Mouse (Mus musculus) lung, postnatal 10 days (tissue): ENCODE data around the gene Ltk.
A peak's percentile ranks its signal among the peaks of the same experiment; 100 is the strongest.
"Not testable (repeated sequence)": the region's sequence is repeated elsewhere in the genome, so short reads cannot be mapped to it uniquely, and the experiment has no call there.

Experiments used
- DNase-seq: peaks from one replicate; pipeline ENCODE4 v3.0.0; 2021

Gene Ltk

GRCm38 (mm10) chr2:119758101-119758843, 2.0 kb downstream of the Ltk start:
- peak; percentile 8 for DNase-seq

DNA sequence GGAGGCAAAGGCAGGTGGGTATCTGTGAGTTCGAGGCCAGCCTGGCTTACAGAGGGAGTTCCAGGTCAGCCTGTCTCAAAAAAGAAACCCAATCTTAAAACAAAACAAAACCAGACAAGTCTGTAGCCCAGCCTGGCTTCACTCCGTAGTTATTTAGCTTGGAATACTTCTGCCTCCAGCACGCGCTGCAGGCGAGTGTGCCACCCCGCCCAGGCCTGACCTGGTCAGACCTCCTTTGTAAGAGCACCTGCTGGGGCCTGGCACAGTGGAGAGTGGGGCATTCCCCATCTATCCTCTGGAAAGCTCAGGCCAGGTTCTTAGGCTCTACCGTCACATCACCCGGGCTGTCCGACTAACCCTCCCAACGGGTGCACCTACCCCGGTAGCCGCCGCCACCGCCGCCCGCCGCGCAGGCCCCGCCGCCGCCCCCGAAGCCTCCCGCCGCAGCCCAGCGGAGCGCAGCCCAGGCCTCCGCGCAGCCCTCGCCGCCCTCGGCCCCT, 2.6 kb downstream of the Ltk start:
- DNase-seq, result no peak

- no peak for DNase-seq
These were observed 11.0 kb downstream of the Ltk start for GRCm38 (mm10) chr2:119749260-119749659.

DNA sequence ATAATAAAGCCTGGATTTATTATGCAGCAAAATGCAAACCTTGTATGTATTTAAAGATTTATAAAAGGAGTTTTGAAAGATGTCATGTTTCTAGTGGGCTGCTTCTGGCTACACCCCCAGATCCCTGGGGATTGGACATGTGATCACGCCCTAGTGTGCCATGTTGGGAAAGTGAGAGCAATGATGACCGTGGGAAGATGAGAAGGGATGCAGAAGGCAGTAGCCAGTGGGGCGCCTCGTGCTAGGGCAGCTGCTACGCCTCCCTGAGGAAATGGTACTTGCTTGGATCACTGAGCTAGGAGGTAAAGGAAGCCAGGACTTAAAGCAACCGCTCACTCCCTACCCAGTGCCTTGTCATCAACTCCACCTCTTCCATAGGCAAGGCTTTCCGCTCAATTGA, 12.7 kb downstream of the Ltk start:
- DNase-seq, result no peak

GRCm38 (mm10) chr2:119745281-119745680, 14.9 kb downstream of the Ltk start:
- peak; percentile 55 for DNase-seq

GRCm38 (mm10) chr2:119744163-119745111, 15.8 kb downstream of the Ltk start:
- DNase-seq, result peak; percentile 58

- DNase-seq, result peak; percentile 40
These were observed 16.4 kb downstream of the Ltk start for GRCm38 (mm10) chr2:119743808-119744162.

DNA sequence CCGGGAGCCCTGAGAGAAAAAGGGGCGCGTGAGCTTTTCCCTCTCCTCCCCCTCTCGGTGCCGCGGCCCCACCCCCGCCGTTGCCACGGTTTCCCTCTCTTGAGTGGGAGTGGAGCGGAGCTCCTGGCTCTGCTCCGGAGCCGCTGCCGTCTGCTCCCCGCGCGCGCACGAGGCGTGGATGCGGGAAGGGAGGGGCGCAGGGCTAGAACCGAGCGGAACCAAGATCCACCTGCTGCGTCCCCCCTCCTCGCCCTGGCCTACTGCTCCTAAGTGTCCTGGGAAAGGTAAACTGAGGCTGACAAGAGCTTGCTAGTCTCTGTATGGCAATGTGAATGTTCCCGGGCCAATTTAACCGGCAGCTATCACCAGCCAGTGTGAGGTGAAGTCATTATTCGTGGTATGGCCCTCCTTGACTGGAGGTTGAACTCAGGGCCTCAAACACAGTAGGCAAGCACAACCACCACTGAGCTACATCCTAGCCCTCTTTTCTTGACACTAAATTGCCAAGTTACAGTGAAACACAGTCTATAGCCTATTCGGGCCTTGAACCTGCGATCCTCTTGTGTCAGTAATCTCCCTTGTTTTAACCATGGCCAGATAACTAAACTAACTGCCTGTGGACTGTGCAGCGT, 16.9 kb downstream of the Ltk start:
- peak; percentile 30 for DNase-seq

- peak; percentile 38 for DNase-seq
These were observed 17.6 kb downstream of the Ltk start for GRCm38 (mm10) chr2:119742461-119743175.

DNA sequence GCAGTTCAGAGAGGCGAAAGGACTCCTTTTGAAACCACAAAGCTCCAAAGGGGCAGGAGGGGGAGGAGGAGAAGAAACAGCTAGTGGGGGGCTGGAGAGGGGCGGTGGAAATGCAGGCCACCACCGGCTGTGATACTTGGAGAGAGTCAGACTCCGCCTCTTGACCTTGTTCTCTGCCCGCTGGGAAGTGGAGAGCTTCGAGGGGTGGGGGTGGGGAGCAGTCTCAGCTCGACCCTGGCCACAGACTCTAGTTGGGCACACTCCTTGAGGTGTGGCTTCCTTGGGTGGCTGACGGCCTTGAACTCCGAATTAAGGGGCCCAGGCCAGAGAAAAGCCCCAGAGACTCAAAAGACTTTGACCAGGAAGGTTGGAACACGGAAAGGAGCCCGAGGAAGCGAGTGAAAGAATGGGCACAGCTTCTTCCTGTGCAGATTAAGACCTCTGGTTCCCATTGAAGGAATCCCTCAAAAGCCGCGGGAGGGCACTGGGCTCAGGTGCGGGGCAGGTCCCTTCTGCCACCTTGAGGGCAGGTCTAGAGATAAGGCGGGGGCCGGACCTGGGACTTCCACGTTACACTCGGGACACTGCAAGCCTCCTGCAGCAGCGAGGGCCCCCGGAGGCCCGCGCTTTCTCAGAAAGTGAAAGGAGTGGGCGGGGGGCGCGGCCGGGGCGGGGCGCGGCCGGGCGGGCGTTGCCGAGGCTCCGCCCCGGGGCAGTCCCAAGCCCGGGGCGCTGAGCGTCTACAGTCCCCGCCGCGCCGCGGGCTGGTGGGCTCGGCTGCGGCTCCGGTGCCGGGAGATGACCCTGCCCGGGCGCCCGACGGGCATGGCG, 18.4 kb downstream of the Ltk start, which contains the start of gene Itpka:
Gene Itpka, plus strand, starts transcription at position 757 of the 831 bp plus-strand sequence.
- peak; percentile 53 for DNase-seq

DNA sequence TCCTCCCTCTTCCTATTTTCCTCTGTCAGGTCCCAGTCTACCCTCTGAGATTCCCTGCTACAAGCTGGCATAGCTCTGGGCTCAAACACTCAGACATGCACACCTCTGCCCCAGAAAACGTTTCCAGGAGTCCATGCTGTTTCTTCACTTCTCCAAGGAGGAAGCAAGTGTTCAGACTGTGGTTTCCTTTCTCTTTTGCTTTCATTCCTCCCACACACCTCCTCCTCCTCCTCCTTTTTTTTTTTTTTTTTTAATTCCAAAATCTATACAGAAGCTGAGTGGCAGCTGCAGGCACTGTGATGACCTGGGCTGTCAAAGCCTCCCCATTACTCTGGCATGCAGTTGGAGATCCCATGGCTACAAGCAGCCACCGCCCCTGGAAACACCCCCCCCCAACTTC, 19.7 kb downstream of the Ltk start:
- no peak for DNase-seq

DNA sequence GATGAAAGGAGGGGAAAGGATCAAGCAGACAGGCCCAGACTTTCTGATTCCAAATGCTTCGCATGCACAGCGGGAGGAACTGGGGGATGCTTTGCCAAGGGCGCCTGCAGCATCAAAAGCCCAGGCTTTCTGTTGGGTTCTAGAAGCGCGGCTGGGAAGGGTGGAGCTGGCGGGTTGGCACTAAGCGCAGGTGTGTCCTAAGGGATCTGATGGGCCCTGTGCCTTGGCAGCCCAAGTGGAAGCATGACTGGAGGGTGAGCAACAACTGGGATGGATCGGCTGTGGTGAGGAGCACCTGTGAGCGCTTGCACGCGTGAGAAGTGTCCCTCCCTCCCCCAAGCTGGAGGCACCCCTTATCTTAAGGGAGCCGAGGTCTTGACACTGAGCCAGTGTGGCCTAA, 23.1 kb downstream of the Ltk start:
- DNase-seq, result no peak

DNA sequence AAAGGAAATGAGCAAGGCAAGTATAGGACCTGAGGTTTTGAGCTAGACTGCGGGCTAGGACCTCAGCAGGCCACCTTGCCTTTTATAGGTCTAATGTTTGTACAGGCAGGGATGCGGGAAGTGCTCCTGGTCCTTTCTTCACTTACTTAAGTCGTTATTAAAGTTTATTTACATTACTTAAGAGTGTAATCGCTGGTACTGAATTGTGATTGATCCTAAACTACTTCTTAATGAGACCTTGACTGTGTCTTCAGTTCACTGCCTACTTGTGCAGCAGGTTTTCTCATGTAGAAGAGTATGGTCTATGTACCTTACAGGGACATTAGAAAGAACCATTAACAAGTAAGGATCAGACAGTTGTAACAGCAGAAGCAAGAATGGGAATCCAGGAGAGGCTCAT, 29.5 kb downstream of the Ltk start:
- DNase-seq, result no peak

DNA sequence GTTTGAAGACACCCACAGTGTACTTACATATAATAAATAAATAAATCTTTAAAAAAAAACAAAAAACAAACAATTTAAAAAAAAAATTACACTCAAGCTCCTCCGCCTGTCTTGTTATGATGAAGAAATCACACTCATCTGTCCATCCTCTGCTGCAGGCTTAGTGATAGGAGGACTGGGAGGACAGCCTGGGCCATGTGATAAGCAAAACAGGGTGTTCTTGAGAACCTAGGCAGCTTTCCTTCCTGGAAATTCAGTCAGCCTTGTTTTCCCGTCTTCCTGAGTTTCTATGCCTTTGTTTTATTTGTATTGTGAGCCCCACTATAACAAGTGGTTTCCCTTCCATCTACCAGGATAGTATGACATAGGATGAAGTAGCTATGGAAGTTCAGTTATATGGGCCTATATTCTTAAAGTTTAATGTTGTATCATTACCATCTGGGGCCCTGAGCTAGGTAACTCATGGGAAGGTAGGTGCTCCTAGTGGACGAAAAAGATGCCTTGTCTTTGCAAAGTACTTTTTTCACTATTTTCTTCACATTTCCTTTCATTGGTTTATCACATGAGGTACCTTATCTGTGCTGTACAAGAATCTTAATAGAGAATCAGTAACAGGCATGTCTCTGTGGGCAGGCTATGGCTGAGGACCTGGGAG, 32.3 kb downstream of the Ltk start:
- no peak for DNase-seq

- DNase-seq, result no peak
These were observed 39.2 kb downstream of the Ltk start for GRCm38 (mm10) chr2:119721070-119721469.

- DNase-seq, result not testable (repeated sequence)
These were observed 44.4 kb downstream of the Ltk start for GRCm38 (mm10) chr2:119715868-119716267.

DNA sequence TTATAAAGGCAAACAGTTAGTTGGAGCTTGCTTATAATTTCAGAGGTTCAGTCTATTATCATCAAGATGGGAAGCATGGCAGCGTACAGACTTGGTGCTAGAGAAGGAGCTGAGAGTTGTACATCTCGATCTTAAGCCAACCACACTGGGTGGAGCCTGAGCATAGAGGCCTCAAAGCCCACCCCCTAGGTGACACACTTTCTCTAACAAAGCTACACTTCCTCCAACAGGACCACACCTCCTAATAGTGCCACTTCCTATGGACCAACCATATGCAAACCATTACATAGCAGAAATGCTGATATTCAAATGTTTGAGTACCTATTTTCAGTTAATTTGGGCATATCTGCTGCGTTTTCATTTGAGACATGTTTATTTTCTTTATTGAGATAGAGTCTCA, 50.2 kb downstream of the Ltk start:
- no peak for DNase-seq

- DNase-seq, result no peak
These were observed 52.6 kb downstream of the Ltk start for GRCm38 (mm10) chr2:119707676-119708075.

GRCm38 (mm10) chr2:119703171-119703570, 57.1 kb downstream of the Ltk start:
- DNase-seq, result no peak
